Mouse (Mus musculus): ENCODE results near the gene Barx2. TPM values are rescaled to one million over a fixed set of nuclear protein-coding genes. Genes with fewer than 3 reads are reported as not detected.
"Not testable (repeated sequence)": the region's sequence is repeated elsewhere in the genome, so short reads cannot be mapped to it uniquely, and the experiment has no call there.

The Barx2 gene
- under 1 TPM; 0.14 to 0.16 TPM for total RNA-seq (2021)

GRCm38 (mm10) chr9:31912921-31913738 is at the start of gene Barx2:
Gene Barx2, minus strand, starts transcription at chr9:31913462.
- peak; percentile 16 for DNase-seq (ENCODE audit: low spot score)
- intact Hi-C loops (cut with DNase I): no loop called here

GRCm38 (mm10) chr9:31962265-31962664 is 49.0 kb upstream of the Barx2 start:
- no peak for DNase-seq (ENCODE audit: low spot score)
- intact Hi-C loops (cut with DNase I): no loop called here

- DNase-seq (ENCODE audit: low spot score): no peak
- intact Hi-C loops (cut with DNase I): no loop called here
Measured at GRCm38 (mm10) chr9:31960488-31960887, 47.2 kb upstream of the Barx2 start.

- DNase-seq (ENCODE audit: low spot score): no peak
- intact Hi-C loops (cut with DNase I): no loop called here
Measured at GRCm38 (mm10) chr9:31958120-31958519, 44.9 kb upstream of the Barx2 start.

- DNase-seq (ENCODE audit: low spot score): no peak
- intact Hi-C loops (cut with DNase I): no loop called here
Measured at GRCm38 (mm10) chr9:31950506-31950905, 37.2 kb upstream of the Barx2 start.

- no peak for DNase-seq (ENCODE audit: low spot score)
- intact Hi-C loops (cut with DNase I): loop anchor here (10.0 kb wide), 1 partner anchor 396 kb away; the partner anchor contains the start of gene Kcnj5
Measured at GRCm38 (mm10) chr9:31949031-31949430, 35.8 kb upstream of the Barx2 start.

GRCm38 (mm10) chr9:31947051-31947450 is 33.8 kb upstream of the Barx2 start:
- intact Hi-C loops (cut with DNase I): loop anchor here (2.0 to 10.0 kb wide), 2 partner anchors 212 to 398 kb away; partner anchors contain the start of gene Kcnj5
- DNase-seq (ENCODE audit: low spot score): no peak

GRCm38 (mm10) chr9:31942334-31942733 is 29.1 kb upstream of the Barx2 start:
- DNase-seq (ENCODE audit: low spot score): no peak
- intact Hi-C loops (cut with DNase I): loop anchor here (1.0 to 10.0 kb wide), 2 partner anchors 217 to 402 kb away; partner anchors contain the start of gene Kcnj5

- intact Hi-C loops (cut with DNase I); DNase-seq (ENCODE audit: low spot score): not testable (repeated sequence)
Measured at GRCm38 (mm10) chr9:31936486-31936885, 23.2 kb upstream of the Barx2 start.

GRCm38 (mm10) chr9:31931691-31932090 is 18.4 kb upstream of the Barx2 start:
- DNase-seq (ENCODE audit: low spot score): no peak
- intact Hi-C loops (cut with DNase I): no loop called here

- DNase-seq (ENCODE audit: low spot score): no peak
- intact Hi-C loops (cut with DNase I): no loop called here
Measured at GRCm38 (mm10) chr9:31931255-31931654, 18.0 kb upstream of the Barx2 start.

GRCm38 (mm10) chr9:31926766-31927165 is 13.5 kb upstream of the Barx2 start:
- intact Hi-C loops (cut with DNase I): loop anchor here (1.0 kb wide), 1 partner anchor 367 kb away; no protein-coding TSS in a partner anchor
- DNase-seq (ENCODE audit: low spot score): no peak

GRCm38 (mm10) chr9:31925830-31926624 is 12.8 kb upstream of the Barx2 start:
- DNase-seq (ENCODE audit: low spot score): peak; percentile 49
- intact Hi-C loops (cut with DNase I): loop anchor here (1.0 kb wide), 1 partner anchor 367 kb away; no protein-coding TSS in a partner anchor

GRCm38 (mm10) chr9:31923529-31923928 is 10.3 kb upstream of the Barx2 start:
- intact Hi-C loops (cut with DNase I): no loop called here

GRCm38 (mm10) chr9:31919802-31920201 is 6.5 kb upstream of the Barx2 start:
- no peak for DNase-seq (ENCODE audit: low spot score)
- intact Hi-C loops (cut with DNase I): no loop called here

More at GRCm38 (mm10) chr9:31923529-31923928, 10.3 kb upstream of the Barx2 start:
- no peak for DNase-seq (ENCODE audit: low spot score)

- no peak for DNase-seq (ENCODE audit: low spot score)
- intact Hi-C loops (cut with DNase I): no loop called here
Measured at GRCm38 (mm10) chr9:31916421-31916820, 3.2 kb upstream of the Barx2 start.

GRCm38 (mm10) chr9:31914871-31915270 is 1.6 kb upstream of the Barx2 start:
- DNase-seq (ENCODE audit: low spot score): no peak
- intact Hi-C loops (cut with DNase I): no loop called here

GRCm38 (mm10) chr9:31913739-31914591 is 703 bp upstream of the Barx2 start:
- no peak for DNase-seq (ENCODE audit: low spot score)

GRCm38 (mm10) chr9:31912553-31912920 is 725 bp downstream of the Barx2 start:
- intact Hi-C loops (cut with DNase I): no loop called here
- DNase-seq (ENCODE audit: low spot score): no peak

More at GRCm38 (mm10) chr9:31913739-31914591, 703 bp upstream of the Barx2 start:
- intact Hi-C loops (cut with DNase I): no loop called here

GRCm38 (mm10) chr9:31910221-31910620 is 3.0 kb downstream of the Barx2 start:
- intact Hi-C loops (cut with DNase I): no loop called here

More at GRCm38 (mm10) chr9:31910221-31910620, 3.0 kb downstream of the Barx2 start:
- DNase-seq (ENCODE audit: low spot score): no peak

Data from heart, postnatal 25 days (tissue).